Mouse (Mus musculus): Measurements from ENCODE around the gene Mroh8. TPM values are rescaled to one million over a fixed set of nuclear protein-coding genes. Genes with fewer than 3 reads are reported as not detected.
"Not testable (repeated sequence)": the region's sequence is repeated elsewhere in the genome, so short reads cannot be mapped to it uniquely, and the experiment has no call there.

Gene Mroh8
- total and polyA plus RNA-seq, 2 experiments = under 0.01 to 0.05 TPM

DNA sequence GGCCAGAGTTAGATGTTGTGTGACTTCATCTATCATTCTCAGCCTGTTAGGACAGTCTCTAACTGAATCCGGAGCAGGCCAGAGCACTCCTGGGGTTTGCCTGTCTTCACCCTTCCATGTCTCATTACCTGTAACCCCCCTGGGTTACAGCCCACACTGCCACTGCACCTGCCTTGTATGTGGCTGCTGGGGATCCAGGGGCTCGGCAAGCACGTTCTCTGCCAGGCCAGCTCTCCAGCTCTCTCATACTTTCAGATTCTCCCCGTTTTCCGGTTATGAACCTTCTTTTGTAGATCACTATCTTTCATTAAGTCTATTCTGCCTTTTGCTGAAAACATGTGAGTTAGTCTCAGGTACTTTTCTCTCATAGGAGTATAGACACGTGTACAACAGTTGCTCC is 77.0 kb downstream of the Mroh8 start:
- no peaks in the 10 kb centered on the region for H3K79me2 ChIP-seq (ENCODE audit: control insufficient read depth, insufficient read depth, low read length)

DNA sequence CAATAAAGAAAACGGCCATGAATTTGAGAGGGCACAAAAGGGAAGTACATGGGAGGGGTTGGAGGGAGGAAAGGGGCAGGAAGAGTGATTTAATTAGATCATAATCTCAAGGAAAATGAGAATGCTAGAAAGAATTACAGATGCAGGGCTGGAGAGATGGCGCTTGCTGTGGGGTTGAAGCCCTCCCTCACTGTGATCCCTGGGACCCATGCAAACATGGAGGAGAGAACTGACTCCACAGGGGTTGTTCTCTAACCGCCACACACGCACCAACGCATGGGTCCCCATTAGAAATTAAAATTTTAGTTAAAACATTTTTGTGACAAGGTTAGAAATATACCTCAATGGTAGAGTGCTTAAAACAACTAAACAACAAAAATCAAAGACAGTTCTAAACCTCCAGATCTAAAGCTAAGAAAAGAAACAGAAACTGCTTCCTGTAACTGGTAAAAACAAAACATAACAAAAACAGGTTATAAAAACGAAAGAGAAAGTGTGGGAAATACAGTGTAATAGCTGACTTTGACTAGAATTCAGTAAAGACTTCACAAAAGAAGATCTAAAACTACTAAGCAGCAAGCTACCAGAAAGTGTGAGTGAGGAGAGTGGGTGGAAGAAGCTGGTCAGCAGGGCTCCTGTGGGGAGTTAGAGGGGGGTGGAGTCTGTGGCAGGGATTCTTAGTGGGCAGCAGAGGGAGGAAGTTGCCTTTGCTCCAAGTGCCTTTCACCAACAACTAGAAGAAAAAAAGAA is 78.1 kb downstream of the Mroh8 start:
- DNase-seq (ENCODE audit: extremely low read depth, low read depth, low spot score) = peak; percentile 25
- no peak overlapping the region; the same call in 1 of the 2 replicates for H3K9ac ChIP-seq (ENCODE audit: low read depth, low read length)
- H3K36me3 ChIP-seq (ENCODE audit: control insufficient read depth, insufficient read depth, low read length) = no peaks in the 10 kb centered on the region

More for the DNA sequence above, 77.0 kb downstream of the Mroh8 start:
- Histone ChIP-seq H3K27ac (replicated peaks; ENCODE audit: insufficient read depth, low read depth, low read length) (no peak overlapping the region), H3K27me3 (ENCODE audit: control insufficient read depth, insufficient read depth, low read length) (no peaks in the 10 kb centered on the region), H3K9ac (ENCODE audit: low read depth, low read length) (no peak overlapping the region), H3K36me3 (ENCODE audit: control insufficient read depth, insufficient read depth, low read length) (no peaks in the 10 kb centered on the region), H3K4me1 (ENCODE audit: control insufficient read depth, insufficient read depth, low read length) (peaks cover 3% of the 10 kb centered on the region; the same call in 1 of the 2 replicates), H3K4me3 (ENCODE audit: insufficient read depth, low read depth, low read length) (no peak overlapping the region)
- TF ChIP-seq CTCF (IDR thresholded peaks at IDR 0.05; ENCODE audit: low read depth, low read length) = no peak
- no peak for TF ChIP-seq POLR2A (IDR thresholded peaks at IDR 0.05; ENCODE audit: extremely low read depth, insufficient read depth, low read length)
- WGBS = 88% methylated on average over 6 of the region's 6 CpGs
- DNase-seq (ENCODE audit: extremely low read depth, low read depth, low spot score) = no peak

DNA sequence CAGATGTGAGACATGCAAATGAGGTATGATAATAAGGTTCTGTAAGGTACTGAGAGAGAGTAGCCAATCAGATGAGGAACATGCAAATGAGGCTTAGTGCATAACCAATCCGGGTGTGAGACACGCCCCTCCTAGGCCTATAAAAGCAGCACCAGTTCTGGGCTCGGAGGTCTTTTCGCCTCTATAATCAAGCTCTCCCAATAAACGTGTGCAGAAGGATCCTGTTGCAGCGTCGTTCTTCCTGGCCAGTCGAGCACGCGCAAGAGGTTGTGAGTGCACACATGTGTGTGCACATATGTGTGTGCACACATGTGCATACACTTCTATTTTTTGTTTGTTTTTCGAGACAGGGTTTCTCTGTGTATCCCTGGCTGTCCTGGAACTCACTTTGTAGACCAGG is 80.9 kb downstream of the Mroh8 start:
- not testable (repeated sequence) for H3K27ac ChIP-seq (replicated peaks; ENCODE audit: insufficient read depth, low read depth, low read length); H3K4me3 ChIP-seq (ENCODE audit: insufficient read depth, low read depth, low read length); H3K4me1 ChIP-seq (ENCODE audit: control insufficient read depth, insufficient read depth, low read length); DNase-seq (ENCODE audit: extremely low read depth, low read depth, low spot score); H3K79me2 ChIP-seq (ENCODE audit: control insufficient read depth, insufficient read depth, low read length); H3K9ac ChIP-seq (ENCODE audit: low read depth, low read length); H3K36me3 ChIP-seq (ENCODE audit: control insufficient read depth, insufficient read depth, low read length); H3K27me3 ChIP-seq (ENCODE audit: control insufficient read depth, insufficient read depth, low read length)
- whole genome bisulfite sequencing = 99% methylated on average over 11 of the region's 11 CpGs

More for the DNA sequence above, 78.1 kb downstream of the Mroh8 start:
- H3K79me2 ChIP-seq (ENCODE audit: control insufficient read depth, insufficient read depth, low read length) = no peaks in the 10 kb centered on the region
- peaks cover 3% of the 10 kb centered on the region; the same call in 1 of the 2 replicates for H3K4me1 ChIP-seq (ENCODE audit: control insufficient read depth, insufficient read depth, low read length)
- H3K27me3 ChIP-seq (ENCODE audit: control insufficient read depth, insufficient read depth, low read length) = no peaks in the 10 kb centered on the region
- H3K4me3 ChIP-seq (ENCODE audit: insufficient read depth, low read depth, low read length) = no peak overlapping the region; the same call in 1 of the 2 replicates
- WGBS = 76% methylated on average over 6 of the region's 6 CpGs
- TF ChIP-seq POLR2A (IDR thresholded peaks at IDR 0.05; ENCODE audit: extremely low read depth, insufficient read depth, low read length) = no peak
- no peak for TF ChIP-seq CTCF (IDR thresholded peaks at IDR 0.05; ENCODE audit: low read depth, low read length)
- H3K27ac ChIP-seq (replicated peaks; ENCODE audit: insufficient read depth, low read depth, low read length) = peak overlapping the region; percentile 61

DNA sequence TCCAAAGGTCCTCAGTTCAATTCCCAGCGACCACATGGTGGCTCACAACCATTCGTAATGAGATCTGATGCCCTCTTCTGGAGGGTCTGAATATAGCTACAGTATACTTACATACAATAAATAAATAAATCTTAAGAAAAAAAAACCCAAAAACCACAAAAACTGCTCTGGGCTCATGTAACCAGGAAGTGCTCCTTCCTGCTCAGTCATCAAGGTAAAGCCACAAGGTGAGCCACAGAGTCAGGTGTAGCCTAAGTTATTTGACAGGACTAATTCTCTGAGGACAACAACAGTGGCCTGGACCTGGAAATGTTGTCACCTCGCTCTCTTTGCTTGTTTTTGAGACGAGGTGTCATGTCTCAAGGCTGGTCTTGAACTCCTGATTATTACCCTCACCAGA is 88.7 kb downstream of the Mroh8 start:
- no peak for TF ChIP-seq POLR2A (IDR thresholded peaks at IDR 0.05; ENCODE audit: extremely low read depth, insufficient read depth, low read length)
- no peak for TF ChIP-seq CTCF (IDR thresholded peaks at IDR 0.05; ENCODE audit: low read depth, low read length)
- H3K27me3 ChIP-seq (ENCODE audit: control insufficient read depth, insufficient read depth, low read length) = no peaks in the 10 kb centered on the region
- no peak overlapping the region for H3K4me3 ChIP-seq (ENCODE audit: insufficient read depth, low read depth, low read length)
- no peaks in the 10 kb centered on the region for H3K79me2 ChIP-seq (ENCODE audit: control insufficient read depth, insufficient read depth, low read length)
- H3K4me1 ChIP-seq (ENCODE audit: control insufficient read depth, insufficient read depth, low read length) = no peaks in the 10 kb centered on the region
- H3K27ac ChIP-seq (replicated peaks; ENCODE audit: insufficient read depth, low read depth, low read length) = no peak overlapping the region
- WGBS = 96% methylated on average over 4 of the region's 4 CpGs
- no peak for DNase-seq (ENCODE audit: extremely low read depth, low read depth, low spot score)
- peaks cover 13% of the 10 kb centered on the region for H3K36me3 ChIP-seq (ENCODE audit: control insufficient read depth, insufficient read depth, low read length)
- no peak overlapping the region for H3K9ac ChIP-seq (ENCODE audit: low read depth, low read length)

- 92% methylated on average over 4 of the region's 4 CpGs for WGBS
- peaks cover 6% of the 10 kb centered on the region for H3K36me3 ChIP-seq (ENCODE audit: control insufficient read depth, insufficient read depth, low read length)
Observed at GRCm38 (mm10) chr2:157187223-157187622, 92.1 kb downstream of the Mroh8 start.

DNA sequence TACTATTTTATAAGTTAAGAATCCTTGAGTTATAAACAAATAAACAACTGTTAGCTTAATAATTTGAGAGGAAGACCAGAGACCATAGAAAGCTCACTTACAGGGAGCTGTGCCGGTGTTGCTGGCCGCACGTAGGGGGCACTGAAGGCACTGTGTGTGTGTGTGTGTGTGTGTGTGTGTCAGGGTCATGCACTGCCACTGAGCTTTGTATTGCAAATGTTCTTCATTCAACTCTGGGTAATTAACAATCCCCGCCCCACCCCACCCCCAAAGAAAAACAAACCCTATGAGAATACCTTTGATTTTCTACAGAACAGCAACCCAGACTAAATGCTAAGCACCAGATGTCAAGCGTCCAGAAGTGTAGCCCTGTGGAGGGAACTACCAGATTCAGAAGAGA is 92.8 kb downstream of the Mroh8 start:
- 88% methylated on average over 5 of the region's 5 CpGs for WGBS
- no peak for TF ChIP-seq CTCF (IDR thresholded peaks at IDR 0.05; ENCODE audit: low read depth, low read length)
- no peak for TF ChIP-seq POLR2A (IDR thresholded peaks at IDR 0.05; ENCODE audit: extremely low read depth, insufficient read depth, low read length)
- DNase-seq (ENCODE audit: extremely low read depth, low read depth, low spot score) = no peak
- Histone ChIP-seq H3K4me3 (ENCODE audit: insufficient read depth, low read depth, low read length) (no peak overlapping the region), H3K36me3 (ENCODE audit: control insufficient read depth, insufficient read depth, low read length) (peaks cover 6% of the 10 kb centered on the region), H3K79me2 (ENCODE audit: control insufficient read depth, insufficient read depth, low read length) (no peaks in the 10 kb centered on the region), H3K9ac (ENCODE audit: low read depth, low read length) (no peak overlapping the region), H3K27ac (replicated peaks; ENCODE audit: insufficient read depth, low read depth, low read length) (no peak overlapping the region), H3K27me3 (ENCODE audit: control insufficient read depth, insufficient read depth, low read length) (no peaks in the 10 kb centered on the region), H3K4me1 (ENCODE audit: control insufficient read depth, insufficient read depth, low read length) (no peaks in the 10 kb centered on the region)

More at GRCm38 (mm10) chr2:157187223-157187622, 92.1 kb downstream of the Mroh8 start:
- H3K27ac ChIP-seq (replicated peaks; ENCODE audit: insufficient read depth, low read depth, low read length) = no peak overlapping the region
- TF ChIP-seq CTCF (IDR thresholded peaks at IDR 0.05; ENCODE audit: low read depth, low read length) = no peak
- no peak for TF ChIP-seq POLR2A (IDR thresholded peaks at IDR 0.05; ENCODE audit: extremely low read depth, insufficient read depth, low read length)
- no peak overlapping the region for H3K4me3 ChIP-seq (ENCODE audit: insufficient read depth, low read depth, low read length)
- no peaks in the 10 kb centered on the region for H3K79me2 ChIP-seq (ENCODE audit: control insufficient read depth, insufficient read depth, low read length)
- no peak for DNase-seq (ENCODE audit: extremely low read depth, low read depth, low spot score)
- no peaks in the 10 kb centered on the region for H3K27me3 ChIP-seq (ENCODE audit: control insufficient read depth, insufficient read depth, low read length)
- no peak overlapping the region for H3K9ac ChIP-seq (ENCODE audit: low read depth, low read length)
- H3K4me1 ChIP-seq (ENCODE audit: control insufficient read depth, insufficient read depth, low read length) = no peaks in the 10 kb centered on the region

Data from liver, adult 2 months (tissue).